Mouse (Mus musculus) layer of hippocampus, adult 9-11 months (tissue): ENCODE data around the gene Myo15.
A peak's percentile ranks its signal among the peaks of the same experiment; 100 is the strongest.
"Not testable (repeated sequence)": the region's sequence is repeated elsewhere in the genome, so short reads cannot be mapped to it uniquely, and the experiment has no call there.

Source experiments
- DNase-seq: peaks from one replicate; pipeline ENCODE4 v3.0.0; 2022

The Myo15 gene

DNA sequence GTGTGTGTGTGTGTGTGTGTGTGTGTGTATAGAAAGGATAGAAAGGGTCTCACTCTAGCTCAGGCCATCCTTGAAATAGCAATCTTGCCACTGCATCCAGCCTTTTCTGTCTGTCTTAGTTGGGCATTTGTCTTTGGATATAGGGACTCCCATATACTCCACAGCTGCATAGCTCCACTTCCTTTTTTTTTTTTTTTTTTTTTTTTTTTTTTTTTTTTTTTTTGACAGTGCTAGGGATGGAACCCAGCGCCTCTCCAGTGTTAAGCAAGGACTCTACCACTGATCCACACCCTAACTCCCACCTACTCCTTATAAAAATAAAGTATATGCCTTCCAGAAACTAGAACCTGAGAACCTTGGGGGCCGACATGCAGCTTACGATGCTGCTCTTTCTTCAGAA is 88.5 kb downstream of the Myo15 start:
- no peak for DNase-seq

DNA sequence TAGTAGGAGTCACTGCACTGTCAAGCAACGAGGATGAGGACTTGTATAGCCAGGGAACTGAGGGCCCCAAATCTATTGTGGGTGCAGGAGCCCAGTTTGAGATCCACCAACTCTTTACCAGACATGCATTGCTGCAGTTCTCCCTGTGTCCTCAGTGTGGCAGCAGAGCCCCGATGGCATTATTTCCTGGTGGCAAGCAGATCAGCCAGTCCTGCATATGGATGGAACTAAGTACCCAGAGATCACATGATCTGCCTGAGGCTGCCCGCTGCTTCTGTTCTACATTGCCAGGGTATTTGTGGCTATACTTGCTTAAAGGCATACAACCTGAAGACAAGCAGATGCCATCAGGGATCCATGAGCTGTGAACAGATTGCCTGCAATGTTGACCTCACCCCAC is 90.2 kb downstream of the Myo15 start:
- DNase-seq: peak; percentile 56

DNA sequence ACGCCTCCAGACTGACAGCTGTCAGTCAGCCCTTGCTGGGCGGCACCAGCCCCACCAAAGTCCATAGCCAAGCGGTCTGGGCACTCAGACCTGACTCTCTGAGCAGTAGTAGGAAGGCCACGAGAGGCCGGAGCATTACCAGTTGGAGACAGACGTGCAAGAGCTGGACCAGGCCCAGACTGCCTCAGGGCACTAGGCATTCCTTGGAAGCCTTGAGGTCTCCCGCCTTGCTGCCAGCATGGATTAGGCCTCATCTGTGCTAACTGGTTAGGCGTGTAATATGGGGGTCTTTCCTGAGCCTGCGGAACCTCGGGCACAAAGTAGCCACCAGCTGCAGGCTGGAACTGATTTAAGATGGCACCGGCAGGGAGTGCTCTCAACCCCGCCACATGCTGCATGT is 104.9 kb downstream of the Myo15 start:
- not testable (repeated sequence) for DNase-seq
